Mouse (Mus musculus): ENCODE measurements at regions not wholly inside any gene's neighbourhood (a gene's known extent, or its start where the extent isn't known, plus 50 kb on each side); places are given as distances from the start of the nearest gene placed in this dataset.

GRCm38 (mm10) chr13:16529036-16529435, 517.4 kb downstream of the Inhba start:
- TF ChIP-seq POLR2AphosphoS2 (IDR thresholded peaks at IDR 0.05; ENCODE audit: insufficient read length, low read depth): no peak
- TF ChIP-seq USF1 (IDR thresholded peaks at IDR 0.05; ENCODE audit: low read depth): no peak
- TF ChIP-seq MYOG (IDR thresholded peaks at IDR 0.05; ENCODE audit: control insufficient read depth in 1 of 3, insufficient read depth in 1 of 3, insufficient read length in 2 of 3, low read depth in 2 of 3): no peak
- no peak for TF ChIP-seq POLR2A (IDR thresholded peaks at IDR 0.05; ENCODE audit: insufficient read length, low read depth)
- no peak for TF ChIP-seq E2F4 (IDR thresholded peaks at IDR 0.05; ENCODE audit: insufficient read depth)
- TF ChIP-seq MYOD1 (IDR thresholded peaks at IDR 0.05; ENCODE audit: control insufficient read depth in 1 of 3, insufficient read length in 2 of 3, low read depth in 2 of 3): no peak
- no peak for TF ChIP-seq MAX (IDR thresholded peaks at IDR 0.05; ENCODE audit: low read depth)
- no peak for TF ChIP-seq TCF12 (IDR thresholded peaks at IDR 0.05; ENCODE audit: insufficient read depth, poor library complexity, severe bottlenecking)
- TF ChIP-seq CEBPB (IDR thresholded peaks at IDR 0.05; ENCODE audit: insufficient read depth, poor library complexity, severe bottlenecking): no peak
